Mouse (Mus musculus) CH12.LX (cell line): ENCODE data around the gene Ncoa1.

ENCODE experiments used
- CHD2 ChIP-seq: IDR thresholded peaks from 2 replicates; pipeline ENCODE4 v1.6.1; 2011; ENCODE audit warnings: low read length, improper control_type of control experiment
- CTCF ChIP-seq, 2 experiments: IDR thresholded peaks in 1 of 2; conservative IDR thresholded peaks in 1 of 2; 2 replicates each; pipeline ENCODE4 v1.5.1; 2011 to 2012; ENCODE audit warnings: low read depth in 2 of 2, low read length in 2 of 2, improper control_type of control experiment in 1 of 2, inconsistent platforms in 1 of 2, mild to moderate bottlenecking in 1 of 2, moderate library complexity in 1 of 2
- ELF1 ChIP-seq: IDR thresholded peaks from 2 replicates; pipeline ENCODE4 v1.6.1; 2014; ENCODE audit warnings: low read depth, mild to moderate bottlenecking, inconsistent platforms, low read length, improper control_type of control experiment
- MAFK ChIP-seq: IDR thresholded peaks from 2 replicates; pipeline ENCODE4 v1.6.1; 2011; ENCODE audit warnings: low read length, improper control_type of control experiment; ENCODE audit not compliant: insufficient replicate concordance
- NRF1 ChIP-seq: IDR thresholded peaks from 2 replicates; pipeline ENCODE4 v1.6.1; 2014; ENCODE audit warnings: low read depth, mild to moderate bottlenecking, inconsistent platforms, low read length, improper control_type of control experiment, moderate library complexity
- POLR2A ChIP-seq: IDR thresholded peaks from 2 replicates; pipeline ENCODE4 v1.6.1; 2011; ENCODE audit warnings: low read depth, mild to moderate bottlenecking, improper control_type of control experiment, low read length
- RCOR1 ChIP-seq: conservative IDR thresholded peaks from 2 replicates; pipeline ENCODE4 v1.6.1; 2012; ENCODE audit warnings: low read depth, mild to moderate bottlenecking, inconsistent platforms, low read length, improper control_type of control experiment

- TF ChIP-seq POLR2A (no peak), CTCF (conservative IDR thresholded peaks at IDR 0.05 in 1 of 2, IDR thresholded peaks at IDR 0.05 in 1 of 2; ENCODE audit: low read depth in 2 of 2, low read length in 2 of 2) (no peak), MAFK (0 out of 2 replicates have a peak, but pooled peaks have one; percentile 21), ELF1 (no peak), NRF1 (no peak), RCOR1 (no peak), CHD2 (no peak)
Measured at GRCm38 (mm10) chr12:4433549-4433948, 43.4 kb downstream of the Ncoa1 start.
